Mouse (Mus musculus): ENCODE data around the gene Ube2z. TPM values are rescaled to one million over a fixed set of nuclear protein-coding genes. Genes with fewer than 3 reads are reported as not detected.
A peak's percentile ranks its signal among the peaks of the same experiment; 100 is the strongest.

Ube2z gene
- polyA plus RNA-seq, 1 experiment: 13.8 TPM

- H3K36me3 ChIP-seq (replicated peaks; ENCODE audit: low read length): no peaks in the 10 kb centered on the region
These were observed 15.5 kb upstream of the Ube2z start for GRCm38 (mm10) chr11:96080736-96081135.

GRCm38 (mm10) chr11:96076221-96077105 is 11.3 kb upstream of the Ube2z start:
- no peak for TF ChIP-seq GATA1 (IDR thresholded peaks at IDR 0.05; ENCODE audit: borderline replicate concordance, low read length)
- no peak for TF ChIP-seq FLI1 (IDR thresholded peaks at IDR 0.05; ENCODE audit: low read length)
- H3K36me3 ChIP-seq (replicated peaks; ENCODE audit: low read length): peaks cover 17% of the 10 kb centered on the region
- H3K4me1 ChIP-seq: peaks cover 35% of the 10 kb centered on the region
- peak overlapping the region; percentile 93 for H3K4me3 ChIP-seq (replicated peaks)
- no peaks in the 10 kb centered on the region for H3K27me3 ChIP-seq (replicated peaks)
- no peaks in the 10 kb centered on the region for H3K9me3 ChIP-seq

More at GRCm38 (mm10) chr11:96080736-96081135, 15.5 kb upstream of the Ube2z start:
- TF ChIP-seq FLI1 (IDR thresholded peaks at IDR 0.05; ENCODE audit: low read length) (no peak), GATA1 (IDR thresholded peaks at IDR 0.05; ENCODE audit: borderline replicate concordance, low read length) (no peak)
- peaks cover 1% of the 10 kb centered on the region for H3K9me3 ChIP-seq
- H3K4me3 ChIP-seq (replicated peaks): no peak overlapping the region
- H3K4me1 ChIP-seq: peaks cover 11% of the 10 kb centered on the region
- peaks cover 13% of the 10 kb centered on the region for H3K27me3 ChIP-seq (replicated peaks)

- Histone ChIP-seq H3K9me3 (no peaks in the 10 kb centered on the region), H3K4me3 (replicated peaks) (peak within 1 kb of the TSS; percentile 93), H3K27me3 (replicated peaks) (no peaks in the 10 kb centered on the region), H3K36me3 (replicated peaks; ENCODE audit: low read length) (peaks cover 25% of the 10 kb centered on the region), H3K4me1 (peaks cover 40% of the 10 kb centered on the region)
- TF ChIP-seq GATA1 (IDR thresholded peaks at IDR 0.05; ENCODE audit: borderline replicate concordance, low read length) (no peak; the same call in 2 of the 3 replicates), FLI1 (IDR thresholded peaks at IDR 0.05; ENCODE audit: low read length) (no peak)
These were observed 10.5 kb upstream of the Ube2z start, which contains the start of gene Atp5g1 for GRCm38 (mm10) chr11:96075509-96076220. Gene Atp5g1 (minus strand): TSS chr11:96075670.

GRCm38 (mm10) chr11:96075177-96075508 is 10.0 kb upstream of the Ube2z start:
- TF ChIP-seq FLI1 (IDR thresholded peaks at IDR 0.05; ENCODE audit: low read length) (no peak), GATA1 (IDR thresholded peaks at IDR 0.05; ENCODE audit: borderline replicate concordance, low read length) (no peak)
- H3K4me1 ChIP-seq: peaks cover 43% of the 10 kb centered on the region

GRCm38 (mm10) chr11:96074351-96075176 is 9.4 kb upstream of the Ube2z start:
- Histone ChIP-seq H3K27me3 (replicated peaks) (no peaks in the 10 kb centered on the region), H3K36me3 (replicated peaks; ENCODE audit: low read length) (peaks cover 36% of the 10 kb centered on the region), H3K4me3 (replicated peaks) (peak overlapping the region; percentile 93), H3K4me1 (peaks cover 43% of the 10 kb centered on the region), H3K9me3 (no peaks in the 10 kb centered on the region)
- TF ChIP-seq FLI1 (IDR thresholded peaks at IDR 0.05; ENCODE audit: low read length) (no peak), GATA1 (IDR thresholded peaks at IDR 0.05; ENCODE audit: borderline replicate concordance, low read length) (no peak)

More at GRCm38 (mm10) chr11:96075177-96075508, 10.0 kb upstream of the Ube2z start:
- Histone ChIP-seq H3K36me3 (replicated peaks; ENCODE audit: low read length) (peaks cover 30% of the 10 kb centered on the region), H3K9me3 (no peaks in the 10 kb centered on the region), H3K4me3 (replicated peaks) (peak overlapping the region; percentile 93), H3K27me3 (replicated peaks) (no peaks in the 10 kb centered on the region)

GRCm38 (mm10) chr11:96073295-96073993 is 8.3 kb upstream of the Ube2z start:
- TF ChIP-seq GATA1 (IDR thresholded peaks at IDR 0.05; ENCODE audit: borderline replicate concordance, low read length) (no peak), FLI1 (IDR thresholded peaks at IDR 0.05; ENCODE audit: low read length) (no peak)
- H3K27me3 ChIP-seq (replicated peaks): no peaks in the 10 kb centered on the region
- peaks cover 43% of the 10 kb centered on the region for H3K36me3 ChIP-seq (replicated peaks; ENCODE audit: low read length)
- peak overlapping the region; percentile 65 for H3K4me3 ChIP-seq (replicated peaks)
- H3K9me3 ChIP-seq: no peaks in the 10 kb centered on the region
- H3K4me1 ChIP-seq: peaks cover 43% of the 10 kb centered on the region

- Histone ChIP-seq H3K27me3 (replicated peaks) (no peaks in the 10 kb centered on the region), H3K4me1 (peaks cover 39% of the 10 kb centered on the region), H3K4me3 (replicated peaks) (no peak overlapping the region), H3K36me3 (replicated peaks; ENCODE audit: low read length) (peaks cover 49% of the 10 kb centered on the region), H3K9me3 (no peaks in the 10 kb centered on the region)
- no peak for TF ChIP-seq FLI1 (IDR thresholded peaks at IDR 0.05; ENCODE audit: low read length)
- TF ChIP-seq GATA1 (IDR thresholded peaks at IDR 0.05; ENCODE audit: borderline replicate concordance, low read length): no peak
These were observed 5.8 kb upstream of the Ube2z start for GRCm38 (mm10) chr11:96071013-96071412.

GRCm38 (mm10) chr11:96070353-96070752 is 5.2 kb upstream of the Ube2z start:
- Histone ChIP-seq H3K4me1 (peaks cover 45% of the 10 kb centered on the region), H3K9me3 (no peaks in the 10 kb centered on the region), H3K27me3 (replicated peaks) (no peaks in the 10 kb centered on the region), H3K4me3 (replicated peaks) (no peak overlapping the region), H3K36me3 (replicated peaks; ENCODE audit: low read length) (peaks cover 49% of the 10 kb centered on the region)
- TF ChIP-seq FLI1 (IDR thresholded peaks at IDR 0.05; ENCODE audit: low read length): no peak
- TF ChIP-seq GATA1 (IDR thresholded peaks at IDR 0.05; ENCODE audit: borderline replicate concordance, low read length): no peak

GRCm38 (mm10) chr11:96068231-96068630 is 3.0 kb upstream of the Ube2z start:
- Histone ChIP-seq H3K4me1 (peaks cover 41% of the 10 kb centered on the region), H3K9me3 (no peaks in the 10 kb centered on the region), H3K36me3 (replicated peaks; ENCODE audit: low read length) (peaks cover 42% of the 10 kb centered on the region), H3K4me3 (replicated peaks) (no peak overlapping the region), H3K27me3 (replicated peaks) (no peaks in the 10 kb centered on the region)
- no peak for TF ChIP-seq FLI1 (IDR thresholded peaks at IDR 0.05; ENCODE audit: low read length)
- no peak for TF ChIP-seq GATA1 (IDR thresholded peaks at IDR 0.05; ENCODE audit: borderline replicate concordance, low read length)
